Mouse (Mus musculus) small intestine, adult 2 months (tissue): ENCODE results near the gene Gpx5.

Experiments
- CTCF ChIP-seq: fragments of 200-500 bp; IDR thresholded peaks from 2 replicates; pipeline ENCODE4 v1.5.1; 2012; ENCODE audit warnings: low read depth, mild to moderate bottlenecking, control low read depth, inconsistent platforms, low read length, moderate library complexity, mixed read lengths; ENCODE audit not compliant: insufficient replicate concordance, insufficient read length; ENCODE audit errors: extremely low read depth
- POLR2A ChIP-seq: fragments of 200-500 bp; IDR thresholded peaks from 2 replicates; pipeline ENCODE4 v1.6.1; 2012; ENCODE audit warnings: low read depth, mild to moderate bottlenecking, control low read depth, inconsistent platforms, low read length, moderate library complexity

- TF ChIP-seq CTCF: no peak
- TF ChIP-seq POLR2A: no peak
Measured at GRCm38 (mm10) chr13:21276551-21276950, 16.0 kb downstream of the Gpx5 start.
